In genomic region chr2:90846955-90847680, GRCm38 (mm10) we compare ENCODE assay signal across 8 mouse cellular contexts. TPM values are rescaled to one million over a fixed set of nuclear protein-coding genes. Genes with fewer than 3 reads are reported as not detected.
DNase-seq lines count a peak whose midpoint lies in the region; ATAC-seq lines count a peak whose summit lies in the region.

Gene Mtch2, plus strand, starts transcription at chr2:90847155.

- peaks cover 11% of the 10 kb centered on the region for H3K4me1 ChIP-seq in lung, embryonic 16.5 days (replicated peaks; ENCODE audit: control insufficient read depth, insufficient read depth, low read length)

- DNase-seq in MEL-GATA-1-ER (ENCODE audit: extremely low read depth, low read depth), result peak; percentile 82
- DNase-seq in cerebellum, adult 8-10 months, result peak; percentile 99
- DNase-seq in forelimb bud, embryonic 11.5 days (ENCODE audit: low read depth, low spot score), result peak; percentile 97
- peak; percentile 84 for DNase-seq in layer of hippocampus, adult 9-10 months (ENCODE audit: low spot score)
- peak; percentile 86 for DNase-seq in ovary, postnatal 10 days (ENCODE audit: low spot score)
- peak; percentile 92 to 97 for DNase-seq in thymus, postnatal 10 days (ENCODE audit: low spot score in 2 of 2)

- WGBS in lung, embryonic 16.5 days, result under 1% methylated on average over 65 of the region's 67 CpGs

- peak within 1 kb of the TSS; percentile 83 for H3K4me2 ChIP-seq in lung, embryonic 16.5 days (ENCODE audit: low read depth, low read length)

- no peaks in the 10 kb centered on the region for H3K9me3 ChIP-seq in lung, embryonic 16.5 days (ENCODE audit: control insufficient read depth, low read length)

- H3K4me3 ChIP-seq in lung, embryonic 16.5 days (ENCODE audit: low read length), result peak within 1 kb of the TSS; percentile 98

- peaks cover 14% of the 10 kb centered on the region for H3K36me3 ChIP-seq in lung, embryonic 16.5 days (ENCODE audit: control insufficient read depth, insufficient read depth, low read length)

- no peaks in the 10 kb centered on the region for H3K27me3 ChIP-seq in lung, embryonic 16.5 days (ENCODE audit: control insufficient read depth, insufficient read depth, low read depth, low read length)

- H3K9ac ChIP-seq in lung, embryonic 16.5 days (ENCODE audit: low read length), result peak within 1 kb of the TSS; percentile 91

- H3K27ac ChIP-seq in lung, embryonic 16.5 days (ENCODE audit: low read length), result peak within 1 kb of the TSS; percentile 88

- peak; percentile 87 to 91 for ATAC-seq in hematopoietic stem cell, adult 5-6 weeks (replicated peaks in 1 of 2; ENCODE audit: insufficient read depth in 1 of 2, low FRiP score in 2 of 2, low TSS enrichment in 1 of 2, low read depth in 1 of 2, poor library complexity in 2 of 2, severe bottlenecking in 2 of 2)
- ATAC-seq in lung, embryonic 16.5 days (ENCODE audit: low read depth), result peak; percentile 98

RNA-seq across cellular contexts. Expression of gene Mtch2, which starts in this region (rescaled TPM):
- 138 and 140 TPM in 2 replicates for total RNA-seq in hematopoietic stem cell, adult 5-6 weeks (2017)
- polyA plus RNA-seq in lung, embryonic 16.5 days (2015; fragmentation: Nextera tagmentation; extraction: Ambion mirVana), result 198 and 199 TPM in 2 replicates

Comparison
In these comparisons a context has a peak if more than half of its experiments do, and no peak if none do; other contexts are left out.
1. Peak in every context shown above with its lines: DNase-seq, ATAC-seq, H3K4me3 ChIP-seq and H3K27ac ChIP-seq.